Mouse (Mus musculus): ENCODE measurements around the gene Wnt3a. TPM values are rescaled to one million over a fixed set of nuclear protein-coding genes. Genes with fewer than 3 reads are reported as not detected.
A peak's percentile ranks its signal among the peaks of the same experiment; 100 is the strongest.

Gene Wnt3a
- polyA plus RNA-seq (2015; fragmentation: Nextera tagmentation; extraction: Ambion mirVana) = 0.43 and 0.61 TPM in 2 replicates

GRCm38 (mm10) chr11:59290702-59291303 lies at the start of gene Wnt3a:
TSS of gene Wnt3a (minus strand) at chr11:59290752.
- Histone ChIP-seq H3K9me3 (no peaks in the 10 kb centered on the region), H3K27me3 (replicated peaks) (peaks cover 85% of the 10 kb centered on the region), H3K9ac (no peak within 1 kb of the TSS), H3K4me2 (peak within 1 kb of the TSS; percentile 46), H3K4me3 (peak within 1 kb of the TSS; percentile 26), H3K27ac (no peak within 1 kb of the TSS), H3K36me3 (replicated peaks) (no peaks in the 10 kb centered on the region), H3K4me1 (peaks cover 20% of the 10 kb centered on the region)
- ATAC-seq (replicated peaks) = no peak
- 4% methylated on average over 29 of the region's 60 CpGs for WGBS

DNA sequence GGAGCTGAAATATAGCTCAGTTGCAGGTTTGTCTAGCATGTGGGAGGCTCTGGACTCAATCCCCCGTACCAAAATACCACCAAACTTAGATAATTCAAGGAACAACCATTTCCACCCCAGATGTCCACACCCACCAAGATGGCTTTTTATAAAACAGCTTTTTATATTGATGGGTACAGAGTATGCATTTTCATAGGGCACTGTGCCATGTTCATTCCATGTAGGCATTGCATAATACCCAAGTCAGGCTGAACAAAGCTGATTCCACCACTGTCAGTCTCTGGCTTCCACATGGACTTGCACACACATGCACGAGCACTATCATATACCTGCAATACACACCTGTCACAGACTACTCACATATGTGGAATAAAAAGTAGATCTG lies 48.2 kb upstream of the Wnt3a start:
- no peaks in the 10 kb centered on the region for H3K9me3 ChIP-seq
- 91% methylated on average over 2 of the region's 2 CpGs for WGBS
- H3K27me3 ChIP-seq (replicated peaks) = no peaks in the 10 kb centered on the region
- no peaks in the 10 kb centered on the region for H3K4me1 ChIP-seq
- no peaks in the 10 kb centered on the region for H3K36me3 ChIP-seq (replicated peaks)
- no peak overlapping the region for H3K9ac ChIP-seq
- no peak overlapping the region for H3K27ac ChIP-seq
- H3K4me3 ChIP-seq = no peak overlapping the region
- ATAC-seq (replicated peaks) = no peak
- no peak overlapping the region for H3K4me2 ChIP-seq

GRCm38 (mm10) chr11:59337955-59338735 lies 47.6 kb upstream of the Wnt3a start:
- no peak overlapping the region for H3K4me3 ChIP-seq
- H3K4me1 ChIP-seq = no peaks in the 10 kb centered on the region
- no peak for ATAC-seq (replicated peaks)
- H3K4me2 ChIP-seq = no peak overlapping the region
- WGBS = 69% methylated on average over 13 of the region's 13 CpGs
- no peaks in the 10 kb centered on the region for H3K27me3 ChIP-seq (replicated peaks)
- no peak overlapping the region for H3K9ac ChIP-seq
- no peak overlapping the region for H3K27ac ChIP-seq
- no peaks in the 10 kb centered on the region for H3K36me3 ChIP-seq (replicated peaks)
- H3K9me3 ChIP-seq = no peaks in the 10 kb centered on the region

DNA sequence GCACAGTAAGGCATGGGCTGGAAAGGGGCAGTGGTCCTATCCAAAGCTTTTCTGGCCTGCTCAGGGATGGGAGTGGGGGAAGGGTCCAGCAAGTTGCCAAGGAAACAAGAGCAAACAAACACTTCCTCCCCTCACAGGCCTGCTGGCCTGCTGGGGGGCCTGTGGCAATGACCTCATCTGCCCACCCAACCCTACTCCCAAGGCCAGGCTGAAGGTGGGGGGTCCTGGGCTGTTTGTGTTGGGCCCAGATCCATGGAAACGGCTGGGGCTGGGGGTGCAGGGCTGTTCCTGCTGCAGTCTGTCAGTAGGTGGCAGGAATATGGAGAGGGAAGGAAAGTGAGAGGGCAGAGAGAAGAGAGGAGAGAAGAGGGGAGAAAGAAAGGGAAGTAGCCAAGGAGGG lies 45.8 kb upstream of the Wnt3a start:
- Histone ChIP-seq H3K4me2 (no peak overlapping the region), H3K9ac (no peak overlapping the region), H3K4me1 (no peaks in the 10 kb centered on the region), H3K36me3 (replicated peaks) (no peaks in the 10 kb centered on the region), H3K27me3 (replicated peaks) (0 out of 2 replicates have a peak, but pooled peaks cover 3% of the 10 kb centered on the region), H3K4me3 (no peak overlapping the region), H3K27ac (no peak overlapping the region), H3K9me3 (no peaks in the 10 kb centered on the region)
- no peak for ATAC-seq (replicated peaks)
- WGBS = 6% methylated on average over 1 of the region's 1 CpGs

DNA sequence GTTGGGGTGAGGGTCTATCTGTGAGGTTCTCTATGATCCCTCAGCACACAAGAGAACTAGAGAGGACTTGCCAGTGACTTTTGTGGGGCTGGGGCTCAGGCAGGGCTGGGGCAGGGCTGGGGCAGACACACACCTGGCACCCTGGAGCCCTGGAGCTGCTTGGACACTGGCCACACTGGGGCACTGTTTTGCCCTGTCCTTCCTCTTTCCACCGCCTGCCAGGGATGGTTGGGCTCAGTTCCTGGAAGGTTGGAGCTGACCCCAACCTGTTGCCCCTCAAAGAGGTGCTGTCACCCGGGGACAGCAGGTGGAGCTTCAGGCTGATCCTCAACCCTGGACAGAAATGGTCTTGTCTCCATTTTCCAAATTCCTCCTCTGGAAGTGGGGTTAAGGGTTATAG lies 45.4 kb upstream of the Wnt3a start:
- Histone ChIP-seq H3K4me2 (no peak overlapping the region), H3K27ac (no peak overlapping the region), H3K27me3 (replicated peaks) (0 out of 2 replicates have a peak, but pooled peaks cover 3% of the 10 kb centered on the region), H3K36me3 (replicated peaks) (no peaks in the 10 kb centered on the region), H3K9me3 (no peaks in the 10 kb centered on the region), H3K9ac (no peak overlapping the region), H3K4me1 (no peaks in the 10 kb centered on the region), H3K4me3 (no peak overlapping the region)
- ATAC-seq (replicated peaks) = no peak
- WGBS = 52% methylated on average over 2 of the region's 2 CpGs

GRCm38 (mm10) chr11:59335150-59335549 lies 44.6 kb upstream of the Wnt3a start:
- Histone ChIP-seq H3K4me2 (no peak overlapping the region), H3K9me3 (no peaks in the 10 kb centered on the region), H3K4me3 (no peak overlapping the region), H3K27me3 (replicated peaks) (0 out of 2 replicates have a peak, but pooled peaks cover 3% of the 10 kb centered on the region), H3K36me3 (replicated peaks) (no peaks in the 10 kb centered on the region), H3K9ac (no peak overlapping the region), H3K27ac (no peak overlapping the region), H3K4me1 (peaks cover 2% of the 10 kb centered on the region; the same call in 1 of the 2 replicates)
- WGBS = 80% methylated on average over 4 of the region's 4 CpGs
- ATAC-seq (replicated peaks) = no peak

- Histone ChIP-seq H3K9ac (no peak overlapping the region), H3K4me2 (no peak overlapping the region), H3K9me3 (no peaks in the 10 kb centered on the region), H3K4me3 (no peak overlapping the region), H3K27ac (no peak overlapping the region), H3K36me3 (replicated peaks) (no peaks in the 10 kb centered on the region), H3K27me3 (replicated peaks) (0 out of 2 replicates have a peak, but pooled peaks cover 3% of the 10 kb centered on the region), H3K4me1 (peaks cover 13% of the 10 kb centered on the region)
- 33% methylated on average over 9 of the region's 9 CpGs for WGBS
- ATAC-seq (replicated peaks) = no peak
Measured at GRCm38 (mm10) chr11:59332938-59333337, 42.4 kb upstream of the Wnt3a start.

DNA sequence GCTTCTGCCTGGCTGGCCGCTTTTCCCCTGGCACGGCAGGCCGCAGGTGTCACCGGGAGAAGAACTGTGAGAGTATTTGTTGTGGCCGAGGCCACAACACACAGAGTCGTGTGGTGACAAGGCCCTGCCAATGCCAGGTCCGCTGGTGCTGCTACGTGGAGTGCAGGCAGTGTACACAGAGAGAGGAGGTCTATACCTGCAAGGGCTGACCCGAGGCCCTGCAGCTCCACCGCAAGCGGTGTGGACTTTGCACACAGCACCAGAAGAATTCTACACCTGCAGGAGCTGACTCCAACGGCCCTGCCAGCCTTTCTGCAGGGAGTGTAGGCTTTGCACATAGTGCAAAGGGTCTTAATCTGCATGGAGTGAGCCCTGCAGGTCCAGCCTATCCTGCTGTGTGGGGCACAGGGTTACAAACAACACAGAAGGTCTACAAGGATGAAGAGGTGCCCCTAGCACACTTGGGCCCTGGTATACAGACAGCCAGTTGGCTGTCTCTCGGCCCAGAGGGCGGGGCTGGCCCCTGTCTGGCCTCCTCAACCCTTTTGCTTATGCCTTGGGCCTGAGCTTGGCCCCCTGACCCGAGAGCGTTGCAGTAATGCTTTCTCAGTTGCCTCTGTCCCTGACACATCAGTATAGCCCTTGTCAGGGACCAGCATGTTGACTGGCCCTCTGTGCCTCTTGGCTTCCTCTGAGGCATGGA lies 40.8 kb upstream of the Wnt3a start:
- no peak overlapping the region for H3K27ac ChIP-seq
- ATAC-seq (replicated peaks) = no peak
- H3K4me2 ChIP-seq = no peak overlapping the region
- H3K36me3 ChIP-seq (replicated peaks) = no peaks in the 10 kb centered on the region
- H3K4me1 ChIP-seq = peaks cover 13% of the 10 kb centered on the region
- H3K9me3 ChIP-seq = no peaks in the 10 kb centered on the region
- 0 out of 2 replicates have a peak, but pooled peaks cover 3% of the 10 kb centered on the region for H3K27me3 ChIP-seq (replicated peaks)
- H3K9ac ChIP-seq = no peak overlapping the region
- H3K4me3 ChIP-seq = no peak overlapping the region
- WGBS = 78% methylated on average over 16 of the region's 16 CpGs

DNA sequence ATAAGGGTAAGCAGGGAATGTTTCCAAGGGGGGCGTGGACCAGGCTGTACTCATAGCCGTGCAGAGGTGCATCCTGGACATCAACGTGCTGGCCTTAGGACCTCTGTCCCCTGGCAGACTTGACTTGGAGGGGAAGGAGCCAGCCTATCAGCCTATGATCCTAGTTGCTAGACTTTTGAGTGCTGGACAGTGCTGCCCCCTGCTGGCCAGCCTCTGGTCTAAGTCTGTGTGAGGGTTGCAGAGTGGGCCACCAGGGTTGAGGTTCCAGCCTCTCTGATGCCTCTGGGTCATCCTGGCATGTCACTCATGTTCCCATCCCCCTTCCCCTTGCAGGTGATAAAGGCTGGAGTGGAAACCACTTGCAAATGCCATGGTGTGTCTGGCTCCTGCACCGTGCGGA lies 40.0 kb upstream of the Wnt3a start:
- H3K4me1 ChIP-seq = peaks cover 13% of the 10 kb centered on the region
- H3K36me3 ChIP-seq (replicated peaks) = no peaks in the 10 kb centered on the region
- WGBS = 43% methylated on average over 5 of the region's 5 CpGs
- no peak overlapping the region for H3K9ac ChIP-seq
- no peak overlapping the region for H3K4me3 ChIP-seq
- H3K9me3 ChIP-seq = no peaks in the 10 kb centered on the region
- ATAC-seq (replicated peaks) = 0 out of 2 replicates have a peak, but pooled peaks have one; percentile 49
- no peak overlapping the region for H3K4me2 ChIP-seq
- H3K27ac ChIP-seq = no peak overlapping the region
- 0 out of 2 replicates have a peak, but pooled peaks cover 3% of the 10 kb centered on the region for H3K27me3 ChIP-seq (replicated peaks)

GRCm38 (mm10) chr11:59329616-59330015 lies 39.1 kb upstream of the Wnt3a start:
- Histone ChIP-seq H3K36me3 (replicated peaks) (no peaks in the 10 kb centered on the region), H3K27ac (peak overlapping the region; percentile 0; the same call in 1 of the 2 replicates), H3K4me1 (peaks cover 13% of the 10 kb centered on the region), H3K9ac (no peak overlapping the region), H3K4me2 (no peak overlapping the region), H3K4me3 (no peak overlapping the region), H3K9me3 (no peaks in the 10 kb centered on the region), H3K27me3 (replicated peaks) (0 out of 2 replicates have a peak, but pooled peaks cover 3% of the 10 kb centered on the region)
- 0 out of 2 replicates have a peak, but pooled peaks have one; percentile 57 for ATAC-seq (replicated peaks)
- WGBS = 4% methylated on average over 6 of the region's 6 CpGs

DNA sequence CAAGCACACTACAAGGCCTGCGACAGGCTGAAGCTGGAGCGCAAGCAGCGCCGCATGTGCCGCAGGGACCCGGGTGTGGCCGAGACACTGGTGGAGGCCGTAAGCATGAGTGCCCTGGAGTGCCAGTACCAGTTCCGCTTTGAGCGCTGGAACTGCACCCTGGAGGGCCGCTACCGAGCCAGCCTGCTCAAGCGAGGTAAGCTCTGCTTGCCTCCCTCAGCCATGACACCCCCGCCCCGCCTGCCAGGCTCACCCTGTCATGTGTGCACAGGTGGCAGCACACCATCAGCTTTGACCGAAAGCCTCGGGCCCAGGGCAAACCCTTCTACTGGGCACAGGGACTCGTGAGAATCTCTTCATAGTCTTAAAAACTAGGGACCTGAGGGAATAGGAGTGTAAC lies 37.1 kb upstream of the Wnt3a start:
- no peaks in the 10 kb centered on the region for H3K36me3 ChIP-seq (replicated peaks)
- H3K27ac ChIP-seq = no peak overlapping the region
- ATAC-seq (replicated peaks) = no peak
- H3K9ac ChIP-seq = no peak overlapping the region
- H3K27me3 ChIP-seq (replicated peaks) = 0 out of 2 replicates have a peak, but pooled peaks cover 3% of the 10 kb centered on the region
- H3K4me3 ChIP-seq = no peak overlapping the region
- H3K4me2 ChIP-seq = no peak overlapping the region
- peaks cover 13% of the 10 kb centered on the region for H3K4me1 ChIP-seq
- H3K9me3 ChIP-seq = no peaks in the 10 kb centered on the region
- 88% methylated on average over 18 of the region's 18 CpGs for WGBS

DNA sequence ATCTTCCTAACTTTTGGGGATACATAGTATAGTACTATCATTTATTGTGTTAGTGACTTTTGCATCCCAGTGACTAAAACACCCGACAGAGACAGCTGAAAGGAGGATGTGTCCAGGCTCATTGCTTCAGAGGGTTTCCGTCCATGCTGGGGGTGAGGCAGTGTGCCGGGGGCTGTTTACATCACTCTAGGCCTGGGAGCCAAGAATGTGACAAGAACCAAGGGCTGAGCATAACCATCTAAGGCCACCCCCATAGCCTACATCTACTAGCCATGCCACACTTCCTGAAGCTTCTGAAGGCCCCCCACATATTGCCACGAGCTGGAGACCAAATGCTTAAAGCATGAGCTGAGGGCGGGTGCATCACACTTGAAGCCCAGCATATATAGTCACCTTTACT lies 34.2 kb upstream of the Wnt3a start:
- Histone ChIP-seq H3K9me3 (no peaks in the 10 kb centered on the region), H3K4me1 (peaks cover 8% of the 10 kb centered on the region), H3K4me2 (no peak overlapping the region), H3K27ac (no peak overlapping the region), H3K4me3 (no peak overlapping the region), H3K9ac (no peak overlapping the region), H3K27me3 (replicated peaks) (no peaks in the 10 kb centered on the region), H3K36me3 (replicated peaks) (no peaks in the 10 kb centered on the region)
- no peak for ATAC-seq (replicated peaks)
- 80% methylated on average over 5 of the region's 5 CpGs for WGBS
